Mouse (Mus musculus) intestine, embryonic 14.5 days (tissue): Measurements from ENCODE around the gene Olfr1222. TPM values are rescaled to one million over a fixed set of nuclear protein-coding genes. Genes with fewer than 3 reads are reported as not detected.

Source experiments
- ATAC-seq: fragments of 200-750 bp; cut with Nextera tagmentation; replicated peaks from 2 replicates; pipeline ENCODE4 v1.8.0; 2017; ENCODE audit warnings: low read depth, moderate number of reproducible peaks, moderate TSS enrichment, moderate library complexity; ENCODE audit not compliant: low FRiP score, low TSS enrichment
- DNase-seq: peaks from one replicate; pipeline ENCODE4 v3.0.0-alpha.2; 2018; ENCODE audit warnings: low spot score
- H3K27ac ChIP-seq: fragments of 300-500 bp; sonication (generic); 2 replicates; pipeline ENCODE4 v1.5.1; 2014; ENCODE audit warnings: low read depth, mild to moderate bottlenecking, control low read depth
- H3K27me3 ChIP-seq: fragments of 300-500 bp; sonication (generic); replicated peaks from 2 replicates; pipeline ENCODE4 v1.6.1; 2014; ENCODE audit warnings: low read length, control low read depth; ENCODE audit not compliant: control insufficient read depth, insufficient read depth
- H3K36me3 ChIP-seq: fragments of 300-500 bp; sonication (generic); 2 replicates; pipeline ENCODE4 v1.6.1; 2014; ENCODE audit warnings: low read length, control low read depth; ENCODE audit not compliant: control insufficient read depth, insufficient read depth
- H3K4me1 ChIP-seq: fragments of 300-500 bp; sonication (generic); replicated peaks from 2 replicates; pipeline ENCODE4 v1.6.1; 2014; ENCODE audit warnings: low read length, control low read depth, mixed read lengths; ENCODE audit not compliant: control insufficient read depth, insufficient read depth
- H3K4me2 ChIP-seq: fragments of 300-500 bp; sonication (generic); 2 replicates; pipeline ENCODE4 v1.6.1; 2014; ENCODE audit warnings: low read length
- H3K4me3 ChIP-seq: fragments of 300-500 bp; sonication (generic); 2 replicates; pipeline ENCODE4 v1.5.1; 2014; ENCODE audit warnings: low read depth, low read length, control low read depth, mixed read lengths
- H3K9ac ChIP-seq: fragments of 300-500 bp; sonication (generic); 2 replicates; pipeline ENCODE4 v1.6.1; 2014; ENCODE audit warnings: mild to moderate bottlenecking, low read length
- H3K9me3 ChIP-seq: fragments of 300-500 bp; sonication (generic); 2 replicates; pipeline ENCODE4 v1.6.1; 2016; ENCODE audit warnings: low read length, control low read depth; ENCODE audit not compliant: control insufficient read depth
- WGBS: fragments of 180-500 bp; shearing (Covaris S2); extraction: QIAGEN DNeasy Blood & Tissue Kit; methylation state at CpG from one replicate; pipeline ENCODE4 v1.1.7; 2014; 5-methylcytosine and 5-hydroxymethylcytosine counted together
- polyA plus RNA-seq: library from polyadenylated mRNA; unstranded; fragments of >200 nt; fragmentation: Nextera tagmentation; extraction: Ambion mirVana; gene quantifications from 2 replicates; pipeline ENCODE4 v1.2.1, GENCODE M21; 2014

Olfr1222 gene
- polyA plus RNA-seq, 1 experiment from 2014 or later = not detected

GRCm38 (mm10) chr2:89083413-89083812 is 49.4 kb downstream of the Olfr1222 start, which contains the start of gene Olfr1219:
TSS of gene Olfr1219 (minus strand) at chr2:89083513.
- no peak within 1 kb of the TSS for H3K27ac ChIP-seq
- no peak within 1 kb of the TSS for H3K9ac ChIP-seq
- no peaks in the 10 kb centered on the region for H3K4me1 ChIP-seq
- no peaks in the 10 kb centered on the region for H3K9me3 ChIP-seq
- 68% methylated on average over 1 of the region's 1 CpGs for WGBS
- no peak within 1 kb of the TSS for H3K4me3 ChIP-seq
- no peak for ATAC-seq
- H3K27me3 ChIP-seq = no peaks in the 10 kb centered on the region
- H3K36me3 ChIP-seq = no peaks in the 10 kb centered on the region
- H3K4me2 ChIP-seq = no peak within 1 kb of the TSS
- no peak for DNase-seq

- Histone ChIP-seq H3K4me2 (no peak overlapping the region), H3K36me3 (no peaks in the 10 kb centered on the region), H3K9ac (no peak overlapping the region), H3K27me3 (no peaks in the 10 kb centered on the region), H3K9me3 (no peaks in the 10 kb centered on the region), H3K4me3 (no peak overlapping the region), H3K4me1 (no peaks in the 10 kb centered on the region), H3K27ac (no peak overlapping the region)
- DNase-seq = no peak
- no peak for ATAC-seq
These were observed 51.4 kb downstream of the Olfr1222 start for GRCm38 (mm10) chr2:89081487-89081886.

Other genes with a start within 250 kb of the Olfr1222 start
- gene Olfr1208, start 230.7 kb downstream of the Olfr1222 start, polyA plus RNA-seq = not detected in 2 replicates
- not detected in 2 replicates for gene Olfr1209, start 217.9 kb downstream of the Olfr1222 start, polyA plus RNA-seq
- gene Olfr1211, start 194.9 kb downstream of the Olfr1222 start, polyA plus RNA-seq = not detected in 2 replicates
- not detected in 2 replicates for gene Olfr1212, start 179.1 kb downstream of the Olfr1222 start, polyA plus RNA-seq
- gene Gm13762, start 152.8 kb downstream of the Olfr1222 start, polyA plus RNA-seq = not detected in 2 replicates
- not detected in 2 replicates for gene Olfr1214, start 140.4 kb downstream of the Olfr1222 start, polyA plus RNA-seq
- not detected in 2 replicates for gene Olfr1215, start 126.1 kb downstream of the Olfr1222 start, polyA plus RNA-seq
- gene Olfr1216, start 114.7 kb downstream of the Olfr1222 start, polyA plus RNA-seq = not detected in 2 replicates
- not detected in 2 replicates for gene Olfr1217, start 101.0 kb downstream of the Olfr1222 start, polyA plus RNA-seq
- not detected in 2 replicates for gene Olfr1218, start 71.9 kb downstream of the Olfr1222 start, polyA plus RNA-seq
- not detected in 2 replicates for gene Olfr1219, start 49.5 kb downstream of the Olfr1222 start, polyA plus RNA-seq
- not detected in 2 replicates for gene Olfr1220, start 26.2 kb downstream of the Olfr1222 start, polyA plus RNA-seq
- not detected in 2 replicates for gene Olfr1221, start 15.8 kb downstream of the Olfr1222 start, polyA plus RNA-seq
- gene Olfr1223, start 18.5 kb upstream of the Olfr1222 start, polyA plus RNA-seq = not detected in 2 replicates
- not detected in 2 replicates for gene Olfr1224-ps1, start 31.0 kb upstream of the Olfr1222 start, polyA plus RNA-seq
- not detected in 2 replicates for gene Olfr1225, start 41.6 kb upstream of the Olfr1222 start, polyA plus RNA-seq
- not detected in 2 replicates for gene Olfr1226, start 67.0 kb upstream of the Olfr1222 start, polyA plus RNA-seq
- not detected in 2 replicates for gene Olfr1228, start 121.0 kb upstream of the Olfr1222 start, polyA plus RNA-seq
- not detected in 2 replicates for gene Olfr1229, start 155.0 kb upstream of the Olfr1222 start, polyA plus RNA-seq
- gene Olfr1230, start 164.2 kb upstream of the Olfr1222 start, polyA plus RNA-seq = not detected in 2 replicates
- gene Olfr1231, start 174.0 kb upstream of the Olfr1222 start, polyA plus RNA-seq = not detected in 2 replicates
- not detected in 2 replicates for gene Olfr1232, start 196.6 kb upstream of the Olfr1222 start, polyA plus RNA-seq
- gene Olfr1233, start 209.3 kb upstream of the Olfr1222 start, polyA plus RNA-seq = not detected in 2 replicates
- gene Olfr1234, start 231.8 kb upstream of the Olfr1222 start, polyA plus RNA-seq = not detected in 2 replicates